Mouse (Mus musculus): ENCODE measurements around the gene Rab4b.
A peak's percentile ranks its signal among the peaks of the same experiment; 100 is the strongest.

Rab4b gene

DNA sequence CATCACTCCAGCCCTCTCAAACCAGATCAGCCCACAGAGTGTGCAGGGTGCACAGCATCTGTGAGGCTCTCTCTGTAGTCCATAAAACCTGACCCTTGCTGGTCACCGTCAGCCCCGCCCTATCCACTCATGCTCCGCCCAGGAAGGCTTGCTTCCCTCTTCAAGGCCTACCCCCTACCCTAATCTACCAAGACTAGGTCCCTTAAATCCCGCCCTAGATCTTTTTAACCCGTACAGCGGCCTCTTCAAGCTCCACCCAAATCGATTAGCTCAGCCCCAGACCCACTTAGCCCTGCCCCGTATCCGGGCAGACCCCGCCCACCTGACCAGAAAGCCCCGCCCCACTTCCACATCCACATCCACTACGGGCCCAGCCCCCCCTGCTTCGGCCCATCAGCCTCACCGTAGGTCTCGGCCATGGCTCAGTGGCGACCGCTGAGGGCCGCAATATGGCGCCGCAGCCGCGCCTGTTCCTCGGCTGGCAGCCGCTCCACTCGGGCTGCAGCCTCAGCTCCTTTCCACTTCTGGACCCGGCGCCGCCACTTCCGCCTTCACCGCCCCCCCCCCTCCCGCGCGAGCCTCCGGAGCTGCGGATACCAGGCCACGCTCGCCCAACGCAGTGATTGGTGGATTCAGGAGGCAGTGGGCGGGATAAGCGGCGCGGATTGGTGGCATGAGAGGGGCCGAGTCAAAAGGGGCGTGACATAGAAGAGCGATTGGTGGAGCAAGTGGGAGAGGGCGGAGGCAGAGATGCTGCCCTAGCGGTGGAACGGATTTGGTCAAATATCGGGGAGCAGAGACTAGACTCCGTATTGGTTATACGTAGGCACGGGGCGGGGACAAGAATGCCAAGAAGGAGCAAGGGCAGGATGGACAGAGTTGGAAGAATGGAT lies at the start of gene Rab4b:
Rab4b (minus strand) TSS at position 573 of the 893 bp plus-strand sequence.
- peak; percentile 100 for DNase-seq (ENCODE audit: low read depth, low spot score)

DNA sequence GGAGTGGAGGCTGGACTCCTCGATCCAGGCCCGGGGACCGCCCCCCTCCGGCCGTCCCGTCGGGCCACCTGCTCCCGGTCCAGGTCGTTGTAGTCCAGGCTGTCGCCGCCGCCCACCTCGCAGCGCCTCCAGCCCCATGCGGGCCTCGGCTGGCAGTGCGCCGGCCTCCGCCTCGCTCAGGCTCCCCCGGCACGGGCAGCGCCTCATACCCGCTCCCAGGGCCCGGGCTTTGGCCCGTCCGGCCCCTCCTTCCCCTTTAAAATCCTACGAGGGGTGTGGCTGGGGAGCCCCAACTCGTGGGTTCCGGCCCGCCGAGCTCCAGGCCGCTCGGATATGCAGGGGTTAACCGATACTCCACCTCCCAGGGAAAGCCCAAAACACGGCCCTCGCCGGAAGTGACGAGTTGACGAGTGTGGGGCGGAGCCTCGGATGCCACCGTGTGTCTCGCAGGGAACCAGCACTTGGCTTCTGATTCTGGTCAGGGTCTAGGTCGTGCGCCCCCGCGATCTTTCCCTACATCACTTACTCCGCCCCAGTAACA lies 49.7 kb upstream of the Rab4b start, which contains the start of gene Itpkc:
Itpkc (minus strand) TSS at position 381 of the 541 bp plus-strand sequence.
- DNase-seq (ENCODE audit: low read depth, low spot score), result peak; percentile 98

DNA sequence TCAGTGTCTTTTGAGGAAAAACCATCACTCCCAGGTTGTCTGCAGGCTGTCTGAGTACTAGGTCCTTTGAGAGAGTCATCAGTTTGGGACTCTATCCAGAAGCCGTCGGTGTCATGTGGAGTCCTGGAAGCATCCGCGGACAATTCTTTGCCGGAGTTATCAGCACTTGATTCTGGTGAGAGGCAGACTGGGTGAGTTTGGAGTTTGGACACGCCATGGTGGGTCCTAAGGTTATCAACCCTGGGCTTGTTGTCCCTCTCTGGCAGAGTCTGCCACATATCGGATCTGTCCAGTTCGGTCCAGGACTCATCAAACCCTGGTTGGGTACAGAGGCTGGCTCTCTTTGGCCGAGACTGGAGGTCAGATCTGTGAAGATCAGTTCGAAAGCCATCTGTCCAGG lies 49.0 kb upstream of the Rab4b start:
- DNase-seq (ENCODE audit: low read depth, low spot score), result no peak

DNA sequence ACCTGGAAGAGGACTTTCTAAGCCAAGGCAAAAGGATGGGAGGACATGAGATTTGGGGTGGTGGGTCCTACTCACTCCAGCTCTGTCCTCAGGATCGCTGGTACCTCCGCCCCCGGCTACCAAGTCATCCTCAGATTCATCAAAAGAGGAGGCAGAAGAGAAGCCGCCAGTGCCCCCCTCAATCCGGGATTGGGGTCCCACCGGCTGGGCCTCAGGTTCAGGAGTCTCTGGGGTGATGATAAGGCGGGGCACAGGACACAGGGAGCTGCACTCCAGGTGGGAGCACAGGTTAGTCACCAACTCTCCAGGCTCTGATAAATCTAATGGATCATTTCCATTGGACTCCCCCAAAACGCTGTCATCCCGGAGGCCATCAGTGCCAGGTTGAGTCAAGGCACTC lies 48.6 kb upstream of the Rab4b start:
- DNase-seq (ENCODE audit: low read depth, low spot score), result no peak

DNA sequence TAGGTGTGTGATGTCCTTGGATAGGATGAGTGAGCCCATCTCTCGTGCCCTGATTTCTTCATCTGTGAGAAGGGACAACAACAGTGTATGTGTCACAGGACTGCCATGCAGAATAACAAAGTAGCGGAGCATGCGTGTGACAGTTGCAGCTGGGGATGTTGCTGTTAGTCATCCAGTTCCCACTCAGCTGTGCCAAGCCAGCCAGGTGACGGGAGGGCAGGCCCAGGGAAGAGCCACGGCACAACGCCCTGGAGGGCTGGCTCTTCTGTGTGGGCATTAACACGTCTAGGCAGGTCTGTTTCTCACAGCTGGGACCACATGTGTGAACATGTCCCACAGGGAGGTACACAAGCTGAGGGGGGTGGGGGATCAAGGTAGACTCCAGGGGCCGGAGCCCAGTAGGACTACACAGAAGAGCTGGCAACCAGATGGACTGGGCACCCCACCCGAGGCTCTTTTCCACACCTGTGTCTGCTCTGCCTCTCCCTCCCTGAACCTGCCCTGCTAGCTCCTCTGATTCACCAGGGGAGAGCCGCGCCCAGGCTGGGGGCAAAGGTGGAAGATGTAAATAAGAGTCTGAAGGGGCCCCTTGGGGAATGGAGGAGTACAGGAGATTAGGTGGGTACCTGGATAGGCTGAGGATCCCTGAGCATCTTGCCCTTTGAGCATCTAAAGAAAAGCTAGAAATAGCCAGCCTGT lies 46.3 kb upstream of the Rab4b start:
- no peak for DNase-seq (ENCODE audit: low read depth, low spot score)

DNA sequence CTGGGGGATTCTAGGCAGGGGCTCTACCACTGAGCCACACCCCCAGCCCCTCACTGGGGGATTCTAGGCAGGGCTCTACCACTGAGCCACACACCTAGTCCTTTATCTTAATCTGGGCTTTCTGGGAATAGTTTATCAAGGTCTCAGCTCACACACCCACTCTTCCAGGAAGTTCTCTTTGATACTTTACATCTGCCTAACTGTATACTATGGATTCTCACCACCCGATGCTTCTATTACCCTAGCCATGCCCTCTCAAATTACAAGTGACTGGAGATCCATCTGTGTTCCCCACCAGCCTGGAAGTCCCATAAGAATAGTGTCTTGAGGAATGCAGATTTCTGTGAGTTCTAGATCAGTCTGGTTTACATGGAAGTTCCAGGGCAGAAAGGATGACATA lies 43.8 kb upstream of the Rab4b start:
- peak; percentile 65 for DNase-seq (ENCODE audit: low read depth, low spot score)

DNA sequence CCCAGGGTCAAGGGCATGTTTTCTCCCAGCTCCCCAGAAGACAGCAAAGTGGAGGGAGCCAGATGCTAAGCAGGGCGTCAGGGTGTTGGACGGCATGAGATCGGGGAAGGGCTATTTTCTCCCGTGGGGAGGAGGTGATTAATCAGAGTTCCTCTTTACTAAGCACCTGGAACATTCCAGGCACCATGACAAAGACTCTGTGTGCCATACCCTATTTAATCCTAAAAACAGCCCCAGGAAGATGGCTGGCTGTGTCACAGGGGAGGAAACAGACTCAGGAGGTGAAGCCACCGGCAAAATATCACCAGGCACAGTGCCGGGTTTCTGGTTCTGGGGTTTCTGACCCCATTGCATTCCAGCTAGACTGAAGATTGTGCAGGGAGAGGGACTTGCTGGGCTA lies 43.2 kb upstream of the Rab4b start:
- DNase-seq (ENCODE audit: low read depth, low spot score), result peak; percentile 37

DNA sequence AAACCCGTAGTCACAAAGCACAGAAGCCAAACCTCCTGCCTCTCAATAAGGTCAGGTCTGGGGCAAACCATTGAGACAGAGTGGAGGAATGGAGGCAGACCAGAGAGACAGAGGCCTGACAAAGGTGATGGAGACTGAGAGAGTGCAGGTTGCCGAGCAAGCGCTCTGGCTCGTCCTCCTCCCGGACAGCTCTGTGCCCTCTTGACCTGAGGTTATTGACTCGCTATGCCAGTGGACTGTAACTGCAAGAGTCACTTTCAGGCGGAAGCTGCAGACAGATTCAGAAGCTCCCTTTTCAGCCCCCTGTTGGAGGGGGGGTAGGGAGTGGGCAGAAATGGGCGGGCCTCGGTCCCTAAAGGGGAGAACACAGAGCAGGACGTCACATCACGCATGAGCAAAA lies 41.2 kb upstream of the Rab4b start:
- DNase-seq (ENCODE audit: low read depth, low spot score), result no peak

DNA sequence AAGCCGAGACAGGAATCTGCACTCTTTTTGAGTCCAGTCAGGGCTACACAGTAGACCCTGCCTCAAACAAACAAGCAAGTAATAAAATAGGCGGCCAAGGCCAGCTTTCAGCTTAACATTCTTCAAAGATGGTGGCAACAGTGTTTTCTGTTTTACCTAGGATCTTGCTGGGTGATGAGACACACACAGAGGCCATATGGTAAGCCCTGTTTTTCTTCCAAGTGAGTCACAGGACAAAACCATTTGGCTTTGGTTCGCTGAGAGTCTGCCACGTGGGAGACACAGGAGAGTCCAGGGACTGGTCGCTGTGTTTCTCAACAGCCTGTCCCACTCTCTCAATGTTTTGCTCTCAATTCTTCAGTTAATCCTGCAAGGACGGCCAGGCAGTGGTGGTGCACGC lies 39.9 kb upstream of the Rab4b start:
- DNase-seq (ENCODE audit: low read depth, low spot score), result no peak

DNA sequence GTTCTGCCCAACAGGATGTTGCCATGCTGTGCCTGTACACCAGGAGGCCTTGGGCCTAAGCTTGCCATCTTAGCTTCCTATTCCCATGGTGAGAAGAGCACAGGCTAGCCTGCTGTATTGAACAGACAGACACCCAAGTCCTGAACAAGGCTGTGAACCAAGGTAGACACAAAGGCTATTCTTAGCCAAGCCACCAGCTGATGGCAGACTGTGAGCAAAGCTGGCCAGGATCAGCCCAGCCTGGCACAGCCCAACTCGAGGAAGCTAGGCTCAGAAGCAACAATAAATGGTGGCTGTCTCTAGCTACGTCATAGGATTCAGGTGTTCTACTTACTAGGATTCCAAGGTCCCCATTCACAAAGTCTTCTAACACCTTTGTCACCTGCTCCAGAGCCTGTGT lies 33.9 kb upstream of the Rab4b start:
- DNase-seq (ENCODE audit: low read depth, low spot score), result no peak

DNA sequence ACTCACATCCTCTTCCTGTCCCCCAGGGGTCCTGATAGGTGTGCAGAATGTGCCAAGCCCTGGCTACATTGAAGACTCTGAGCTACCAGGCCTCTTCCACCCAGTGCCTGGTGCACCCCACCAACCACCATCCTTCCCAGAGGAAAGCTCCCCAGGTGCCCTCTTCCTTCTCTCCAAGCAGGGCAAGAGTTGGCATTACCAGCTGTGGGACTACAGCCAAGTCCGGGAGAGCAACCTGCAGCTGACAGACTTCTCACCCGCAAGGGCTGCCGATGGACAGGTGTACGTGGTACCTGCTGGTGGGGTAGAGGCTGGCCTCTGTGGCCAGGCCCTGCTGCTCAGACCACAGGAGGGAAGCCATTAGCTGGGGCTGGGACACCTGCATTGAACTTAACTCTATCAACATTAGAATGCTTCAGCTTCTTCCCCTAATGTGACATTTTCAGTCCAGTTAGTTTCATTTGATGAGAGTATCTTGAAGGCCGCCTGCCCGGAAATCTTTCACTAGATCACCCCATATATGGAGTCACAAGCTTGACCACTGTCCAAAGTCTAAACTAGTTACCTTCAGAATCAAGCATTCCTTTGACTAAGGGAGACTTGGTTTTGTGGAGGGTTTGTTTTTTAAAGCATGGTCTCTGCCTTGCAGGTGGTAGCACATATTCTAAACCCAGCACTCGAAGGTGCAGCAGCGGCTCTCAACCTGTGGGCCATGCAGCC lies 25.2 kb upstream of the Rab4b start:
- no peak for DNase-seq (ENCODE audit: low read depth, low spot score)

DNA sequence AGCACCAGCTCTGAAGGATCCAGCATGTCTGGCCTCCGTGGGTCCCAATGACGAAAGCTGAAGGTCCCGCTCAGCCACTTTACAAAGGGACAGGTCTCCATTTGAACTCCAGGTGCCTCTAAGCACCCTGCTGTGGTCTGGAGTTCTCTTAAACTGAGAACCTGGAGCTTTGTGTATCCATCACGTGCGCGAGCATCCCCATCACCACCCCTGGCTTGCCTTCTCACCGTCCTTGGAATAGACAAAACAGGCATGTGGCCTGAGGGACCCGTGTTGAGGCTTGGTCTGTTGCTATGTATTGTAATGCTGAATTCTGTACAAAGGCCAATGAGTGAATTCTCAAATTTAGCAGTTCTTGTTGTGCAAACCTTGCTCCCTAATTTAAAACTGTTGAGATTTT lies 20.1 kb upstream of the Rab4b start:
- peak; percentile 74 for DNase-seq (ENCODE audit: low read depth, low spot score)

DNA sequence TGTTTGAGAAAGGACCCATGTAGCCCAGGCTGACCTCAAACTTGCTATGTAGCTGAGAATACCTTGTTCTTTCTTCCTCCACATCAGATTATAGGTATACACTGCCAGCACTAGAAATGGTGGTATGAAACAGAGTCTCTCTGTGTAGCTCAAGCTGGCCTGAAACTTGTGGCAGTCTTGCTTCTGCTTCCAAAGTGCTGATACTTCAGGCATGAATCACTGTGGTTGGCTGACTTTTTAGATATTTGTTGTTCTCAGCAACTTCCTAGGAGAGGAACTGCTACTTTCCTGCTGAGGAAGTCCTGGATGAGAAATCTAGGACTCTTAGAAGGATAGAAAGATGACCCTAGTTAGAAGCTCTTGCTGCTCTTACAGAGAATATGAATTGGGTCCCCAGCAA lies 19.7 kb upstream of the Rab4b start:
- no peak for DNase-seq (ENCODE audit: low read depth, low spot score)

DNA sequence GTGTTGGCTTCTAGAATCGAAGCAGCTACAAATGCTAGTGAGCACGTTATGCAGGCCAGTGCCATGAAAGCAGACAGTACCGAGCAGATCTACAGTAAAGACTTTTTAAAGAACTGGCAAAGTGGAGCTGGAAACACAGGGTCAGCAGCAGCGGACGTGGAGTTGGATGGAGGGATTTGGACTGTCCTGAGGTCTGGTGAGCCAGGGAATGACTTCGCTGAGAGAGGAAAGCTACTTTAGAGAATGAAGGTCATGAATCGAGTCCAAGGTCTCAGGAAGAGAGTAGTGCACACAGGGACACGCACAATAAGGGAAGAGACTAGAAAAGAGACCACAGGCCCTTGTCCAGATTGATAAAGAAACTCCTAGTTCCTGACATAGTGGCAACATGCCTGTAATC lies 18.9 kb upstream of the Rab4b start:
- DNase-seq (ENCODE audit: low read depth, low spot score), result no peak

DNA sequence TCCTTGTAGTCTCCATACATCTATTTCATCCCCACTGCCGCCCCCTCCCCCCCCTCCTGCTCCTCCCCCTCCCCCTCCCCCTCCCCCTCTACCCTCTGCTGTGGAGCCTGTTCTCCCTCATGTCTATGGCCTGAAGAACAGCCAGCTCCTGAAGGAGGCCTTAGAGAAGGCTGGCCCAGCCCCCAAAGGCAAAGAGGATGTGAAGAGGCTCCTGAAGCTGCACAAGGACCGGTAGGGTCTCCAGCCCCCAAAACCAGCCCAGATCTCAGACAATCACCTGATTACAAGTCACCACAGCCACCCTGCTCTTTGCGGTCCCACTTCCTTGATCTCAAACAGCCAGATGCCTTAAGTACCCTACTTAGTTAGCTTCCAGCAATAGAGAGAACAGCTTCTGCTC lies 18.4 kb upstream of the Rab4b start:
- DNase-seq (ENCODE audit: low read depth, low spot score), result no peak

DNA sequence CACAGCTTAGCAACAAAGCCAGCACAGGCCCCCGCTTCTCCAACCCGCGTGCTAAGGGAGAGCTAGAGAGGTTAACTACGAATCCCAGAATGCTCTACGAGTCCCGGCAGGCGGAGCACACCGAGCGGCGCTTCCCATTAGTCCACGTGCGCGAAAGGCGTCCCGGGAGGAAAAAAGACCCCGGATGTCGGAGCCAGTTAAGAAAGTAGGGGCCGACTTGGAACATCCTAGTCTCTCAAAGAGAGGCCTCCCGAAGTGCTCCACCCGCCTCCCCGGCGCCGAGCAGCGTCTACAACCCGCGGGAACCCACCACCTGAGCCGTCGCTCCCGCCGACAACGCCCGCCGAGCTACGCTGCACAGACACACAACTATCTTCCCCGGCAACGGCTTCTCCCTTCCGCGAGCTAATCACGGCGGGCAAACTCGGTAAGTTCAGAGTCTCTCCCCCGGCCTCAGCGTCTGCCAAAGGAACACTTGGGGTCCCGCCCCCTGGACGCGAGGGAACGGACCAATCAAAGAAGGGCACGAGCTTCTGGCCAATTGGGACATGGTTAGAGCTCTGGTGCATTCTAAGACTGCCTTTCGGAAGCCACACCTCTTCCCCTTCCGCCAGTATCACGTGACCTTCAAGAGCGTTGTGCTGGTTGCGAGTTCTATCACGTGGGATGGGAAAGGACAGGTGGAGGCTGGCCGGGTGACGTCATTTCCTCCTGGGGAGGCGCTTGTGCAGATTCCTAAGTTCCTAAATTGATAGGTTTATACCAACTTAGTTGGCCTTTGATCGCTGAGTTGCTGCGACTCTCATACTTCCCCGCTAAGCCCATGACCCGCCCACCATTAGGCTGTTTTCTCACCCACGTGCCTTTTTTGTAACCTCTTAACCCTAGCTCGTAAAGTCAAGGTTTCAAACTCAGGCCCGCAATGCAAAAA lies 17.2 kb upstream of the Rab4b start, which contains the start of the genes BC024978 and Snrpa:
BC024978 (plus strand) TSS at position 101 of the 931 bp plus-strand sequence.
Snrpa (minus strand) TSS at position 591 of the 931 bp plus-strand sequence.
- peak; percentile 100 for DNase-seq (ENCODE audit: low read depth, low spot score)

DNA sequence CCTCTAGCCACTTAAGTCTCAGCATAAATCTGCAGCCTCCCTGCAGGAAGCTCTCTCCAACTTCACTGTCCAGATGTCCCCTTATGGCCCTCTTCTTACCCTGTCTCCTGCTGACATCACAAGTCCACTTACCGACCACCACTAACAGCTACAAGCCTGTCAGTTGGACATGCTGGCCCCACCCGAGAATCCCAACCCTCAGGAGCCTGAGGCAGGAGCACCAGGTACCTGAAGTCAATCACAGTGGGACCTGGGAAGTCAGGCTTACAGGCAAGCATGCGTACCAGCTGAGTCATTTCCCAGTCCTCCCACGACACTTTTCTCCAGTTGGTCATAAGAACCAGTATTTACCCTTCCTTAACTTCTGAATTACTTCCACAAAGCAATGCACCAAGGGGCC lies 15.0 kb upstream of the Rab4b start:
- DNase-seq (ENCODE audit: low read depth, low spot score), result no peak

DNA sequence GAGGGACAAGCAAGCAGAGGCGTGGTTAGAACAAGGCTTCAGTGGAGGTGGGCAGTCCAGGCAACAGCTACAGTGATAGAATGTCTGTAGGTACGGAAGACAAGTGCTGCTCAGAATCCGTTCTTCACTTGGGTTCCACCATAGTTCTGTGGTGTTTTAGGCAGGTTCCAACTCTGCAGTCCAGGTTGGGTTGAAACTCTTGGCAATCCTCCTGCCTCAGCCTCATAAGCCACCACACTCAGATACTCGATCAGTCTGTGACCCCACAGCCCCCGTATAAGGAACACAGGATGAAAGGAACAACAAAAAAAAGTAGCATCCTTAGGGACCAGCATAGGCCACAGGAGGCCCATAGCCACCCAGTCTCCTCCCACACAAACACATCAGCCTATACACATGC lies 13.7 kb upstream of the Rab4b start:
- no peak for DNase-seq (ENCODE audit: low read depth, low spot score)

DNA sequence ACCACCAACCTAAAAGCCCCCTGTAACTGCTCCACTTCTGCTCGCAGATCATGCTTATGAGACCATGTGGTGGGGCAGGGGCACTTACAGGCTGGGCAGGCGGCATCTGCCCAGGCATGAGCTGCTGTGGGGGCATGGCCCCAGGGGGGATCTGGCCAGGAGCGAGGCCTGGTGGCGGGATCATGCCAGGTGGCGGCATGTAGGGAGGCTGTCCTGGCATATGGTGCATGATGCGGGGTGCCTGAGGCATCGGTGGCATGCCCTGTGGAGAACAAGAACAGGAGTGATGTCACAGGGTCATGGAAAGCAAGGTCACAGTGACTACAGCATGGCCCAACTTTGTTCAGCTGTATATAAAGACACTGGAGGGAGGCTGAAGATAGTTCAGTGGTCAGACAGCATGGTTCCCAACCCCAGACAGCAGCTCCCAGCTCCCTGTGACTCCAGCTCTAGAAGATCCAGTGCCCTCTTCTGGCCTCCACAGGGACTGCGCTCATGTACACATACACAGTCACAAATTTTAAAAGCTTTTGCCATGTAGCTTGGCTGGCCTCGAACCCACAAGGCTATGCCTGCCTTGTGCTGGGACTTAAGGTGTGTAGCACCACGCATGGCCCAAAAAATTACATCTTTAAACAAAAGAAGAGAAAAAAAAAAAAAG lies 10.7 kb upstream of the Rab4b start:
- DNase-seq (ENCODE audit: low read depth, low spot score), result peak; percentile 82

DNA sequence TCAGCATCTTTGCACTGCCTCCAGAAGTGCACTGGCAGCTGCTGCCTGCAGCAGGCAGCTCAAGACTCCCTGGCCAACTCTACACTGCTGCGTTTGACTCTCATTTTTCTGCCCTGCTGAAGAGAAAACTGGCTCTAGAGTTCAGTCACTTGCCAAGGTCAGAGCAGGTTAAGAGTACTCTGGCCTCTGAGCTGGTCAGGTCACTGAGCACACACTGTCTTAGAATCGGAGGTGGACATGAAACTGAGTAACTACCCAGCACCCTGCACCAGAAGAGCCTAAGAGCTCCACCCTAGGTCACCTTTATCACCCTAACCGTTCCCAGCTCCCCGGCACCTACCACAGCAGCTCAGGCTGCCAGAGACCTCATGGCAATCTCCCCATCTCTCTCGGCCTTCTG lies 7.3 kb upstream of the Rab4b start:
- no peak for DNase-seq (ENCODE audit: low read depth, low spot score)
